Mouse (Mus musculus) gastrocnemius, adult 8-10 months (tissue): ENCODE measurements around the gene Gjb5. TPM values are rescaled to one million over a fixed set of nuclear protein-coding genes. Genes with fewer than 3 reads are reported as not detected.

ENCODE experiments used
- DNase-seq, 2 experiments: peaks; one replicate each; pipeline ENCODE4 v3.0.0; 2022; ENCODE audit warnings: low spot score in 2 of 2
- total RNA-seq, 4 experiments: library from RNA; stranded (reverse); gene quantifications; 2 replicates each; pipeline ENCODE4 v1.2.4; 2022

Gjb5 gene
- total RNA-seq, 4 experiments from 2014 or later = not detected

DNA sequence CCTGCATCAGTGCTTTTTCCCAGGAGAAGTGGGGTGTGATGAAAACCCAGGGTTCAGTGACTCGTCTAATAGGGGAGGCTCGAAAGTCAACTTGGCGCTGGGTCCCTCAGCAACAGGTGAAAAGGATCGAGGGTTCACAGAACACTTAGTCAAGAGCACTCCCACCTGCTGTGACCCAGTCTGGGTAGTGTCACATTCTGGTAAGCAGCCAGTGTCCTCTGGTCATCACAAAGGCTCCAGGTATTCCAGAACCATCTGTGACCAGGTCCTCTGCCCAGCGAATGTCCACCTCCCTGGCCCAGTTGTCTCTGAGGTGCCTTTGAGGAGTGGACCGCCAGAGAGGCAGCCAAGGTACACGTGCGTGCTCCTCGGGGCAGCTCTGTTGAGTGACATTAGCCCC lies 46.4 kb downstream of the Gjb5 start:
- no peak for DNase-seq

DNA sequence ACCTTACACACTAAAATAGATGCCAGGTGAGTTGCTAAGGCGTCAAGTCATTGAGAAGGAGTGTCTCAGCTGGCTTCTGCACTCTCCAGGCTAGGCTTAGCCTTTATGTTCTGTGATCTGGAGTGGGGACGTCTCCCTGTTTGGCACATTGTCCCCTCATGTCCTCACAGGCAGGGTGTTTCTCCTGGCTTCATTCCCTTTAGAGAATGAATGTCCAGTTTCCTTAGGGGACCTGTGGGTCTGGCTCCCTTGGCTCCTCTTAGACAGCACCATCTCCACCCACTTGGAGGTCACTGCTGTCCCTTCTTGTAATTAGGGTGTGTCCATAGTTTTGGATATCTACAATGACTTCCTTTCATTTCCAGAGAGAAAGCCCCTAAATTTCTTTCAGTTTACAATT lies 51.1 kb downstream of the Gjb5 start:
- DNase-seq = no peak

Other genes starting within 250 kb of the Gjb5 start
- 1 to 10 TPM in 3 of 4 experiments, under 1 TPM in 1; 0.70 to 1.2 (median 1.0) TPM for gene Tmem35b, start 234.5 kb downstream of the Gjb5 start, total RNA-seq
- under 1 TPM in 3 of 4 experiments, not detected in 1; 0.11 to 0.15 (median 0.13) TPM for gene Dlgap3, start 189.0 kb downstream of the Gjb5 start, total RNA-seq
- 10 to 100 TPM; 35.4 to 41.1 (median 39.3) TPM for gene Smim12, start 114.4 kb downstream of the Gjb5 start, total RNA-seq
- 1 to 10 TPM; 1.8 to 4.2 (median 2.3) TPM for gene Gja4, start 44.1 kb downstream of the Gjb5 start, total RNA-seq
- not detected for gene Gjb3, start 27.3 kb downstream of the Gjb5 start, total RNA-seq
- not detected for gene Gjb4, start 4.1 kb downstream of the Gjb5 start, total RNA-seq